Mouse (Mus musculus): ENCODE measurements around the gene Cd19.

DNA sequence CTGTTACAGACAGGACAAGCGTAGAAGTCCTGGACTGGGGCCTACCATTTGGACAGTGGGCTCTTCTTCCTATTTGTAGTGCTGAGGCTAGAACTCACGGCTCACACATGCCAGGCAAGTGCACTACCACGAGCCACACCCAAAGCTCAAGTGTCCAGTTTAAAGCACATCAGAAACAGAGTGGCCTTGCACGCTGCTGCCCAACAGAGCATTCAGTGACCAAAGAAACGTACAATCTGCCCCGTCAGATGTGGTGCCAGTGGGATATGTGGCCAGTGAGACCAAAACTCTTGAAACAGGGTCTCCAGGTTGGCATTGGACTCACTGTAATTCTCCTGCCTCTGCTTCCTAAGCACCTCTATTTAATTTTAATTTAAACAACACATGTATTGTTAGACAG is 36.0 kb upstream of the Cd19 start:
- TF ChIP-seq CTCF (IDR thresholded peaks at IDR 0.05; ENCODE audit: insufficient read depth, low read depth, low read length) (no peak), POLR2A (IDR thresholded peaks at IDR 0.05; ENCODE audit: insufficient read depth, low read depth, low read length) (no peak)
